Mouse (Mus musculus) stomach, embryonic 14.5 days (tissue): ENCODE data around the gene Cryl1. TPM values are rescaled to one million over a fixed set of nuclear protein-coding genes. Genes with fewer than 3 reads are reported as not detected.

Experiments
- polyA plus RNA-seq: library from polyadenylated mRNA; unstranded; fragments of >200 nt; fragmentation: Nextera tagmentation; extraction: Ambion mirVana; gene quantifications from 2 replicates; pipeline ENCODE4 v1.2.1, GENCODE M21; 2014

The Cryl1 gene
- polyA plus RNA-seq, 1 experiment from 2014 or later: 31.9 TPM

Other genes starting within 250 kb of the Cryl1 start
- gene Ift88, start 25.5 kb upstream of the Cryl1 start, polyA plus RNA-seq: 20.1 and 22.8 TPM in 2 replicates
- gene Il17d, start 126.2 kb upstream of the Cryl1 start, polyA plus RNA-seq: 3.4 and 4.4 TPM in 2 replicates
- gene Eef1akmt1, start 173.1 kb upstream of the Cryl1 start, polyA plus RNA-seq: 92.2 and 103 TPM in 2 replicates